Mouse (Mus musculus) limb, embryonic 11.5 days (tissue): Measurements from ENCODE around the gene Fam216b. TPM values are rescaled to one million over a fixed set of nuclear protein-coding genes. Genes with fewer than 3 reads are reported as not detected.

ENCODE experiments used
- ATAC-seq: fragments of 200-750 bp; cut with Nextera tagmentation; 2 replicates; pipeline ENCODE4 v1.8.0; 2017; ENCODE audit warnings: low read depth; ENCODE audit not compliant: insufficient number of reproducible peaks, low FRiP score, low TSS enrichment
- DNase-seq: peaks from one replicate; pipeline ENCODE4 v3.0.0-alpha.2; 2015; ENCODE audit warnings: low spot score
- H3K27ac ChIP-seq: fragments of 300-500 bp; sonication (generic); replicated peaks from 2 replicates; pipeline ENCODE4 v1.5.1; 2014; ENCODE audit warnings: low read depth, mild to moderate bottlenecking, low read length
- H3K27me3 ChIP-seq: fragments of 300-500 bp; sonication (generic); 2 replicates; pipeline ENCODE4 v1.6.1; 2014; ENCODE audit warnings: mild to moderate bottlenecking, low read length, mixed read lengths; ENCODE audit not compliant: control insufficient read depth, insufficient read depth
- H3K36me3 ChIP-seq: fragments of 300-500 bp; sonication (generic); 2 replicates; pipeline ENCODE4 v1.6.1; 2014; ENCODE audit warnings: mild to moderate bottlenecking, low read length, moderate library complexity, mixed read lengths; ENCODE audit not compliant: control insufficient read depth, insufficient read depth
- H3K4me1 ChIP-seq: fragments of 300-500 bp; sonication (generic); 2 replicates; pipeline ENCODE4 v1.6.1; 2014; ENCODE audit warnings: low read length, mixed read lengths; ENCODE audit not compliant: control insufficient read depth, insufficient read depth
- H3K4me2 ChIP-seq: fragments of 300-500 bp; sonication (generic); 2 replicates; pipeline ENCODE4 v1.6.1; 2014; ENCODE audit warnings: low read depth, mild to moderate bottlenecking, moderate library complexity; ENCODE audit not compliant: severe bottlenecking
- H3K4me3 ChIP-seq: fragments of 300-500 bp; sonication (generic); 2 replicates; pipeline ENCODE4 v1.5.1; 2014; ENCODE audit warnings: low read depth, low read length
- H3K9ac ChIP-seq: fragments of 300-500 bp; sonication (generic); 2 replicates; pipeline ENCODE4 v1.6.1; 2014; ENCODE audit warnings: mild to moderate bottlenecking, low read length
- H3K9me3 ChIP-seq: fragments of 300-500 bp; sonication (generic); 2 replicates; pipeline ENCODE4 v1.6.1; 2016; ENCODE audit warnings: low read length; ENCODE audit not compliant: control insufficient read depth
- WGBS: fragments of 180-500 bp; shearing (Covaris S2); extraction: QIAGEN DNeasy Blood & Tissue Kit; methylation state at CpG from one replicate; pipeline ENCODE4 v1.1.7; 2014; 5-methylcytosine and 5-hydroxymethylcytosine counted together
- polyA plus RNA-seq: library from polyadenylated mRNA; unstranded; fragments of >200 nt; fragmentation: Nextera tagmentation; extraction: Ambion mirVana; gene quantifications from 2 replicates; pipeline ENCODE4 v1.2.1, GENCODE M21; 2014

The Fam216b gene
- polyA plus RNA-seq, 1 experiment from 2014 or later = not detected

GRCm38 (mm10) chr14:78110871-78111270 is 22.1 kb upstream of the Fam216b start:
- 95% methylated on average over 3 of the region's 3 CpGs for WGBS
- no peak overlapping the region for H3K4me3 ChIP-seq
- H3K9ac ChIP-seq = no peak overlapping the region
- H3K4me1 ChIP-seq = no peaks in the 10 kb centered on the region
- no peak for DNase-seq
- no peak overlapping the region for H3K4me2 ChIP-seq
- H3K9me3 ChIP-seq = no peaks in the 10 kb centered on the region
- H3K36me3 ChIP-seq = no peaks in the 10 kb centered on the region
- ATAC-seq = no peak
- H3K27me3 ChIP-seq = no peaks in the 10 kb centered on the region
- H3K27ac ChIP-seq = no peak overlapping the region

- Histone ChIP-seq H3K27me3 (no peaks in the 10 kb centered on the region), H3K27ac (no peak overlapping the region), H3K4me2 (no peak overlapping the region), H3K9ac (no peak overlapping the region), H3K9me3 (no peaks in the 10 kb centered on the region), H3K4me1 (no peaks in the 10 kb centered on the region), H3K4me3 (no peak overlapping the region), H3K36me3 (no peaks in the 10 kb centered on the region)
- no peak for ATAC-seq
- WGBS = 65% methylated on average over 4 of the region's 4 CpGs
- no peak for DNase-seq
Observed at GRCm38 (mm10) chr14:78109419-78109818, 20.6 kb upstream of the Fam216b start.

GRCm38 (mm10) chr14:78108388-78108787 is 19.6 kb upstream of the Fam216b start:
- Histone ChIP-seq H3K9ac (no peak overlapping the region), H3K36me3 (no peaks in the 10 kb centered on the region), H3K9me3 (no peaks in the 10 kb centered on the region), H3K27me3 (no peaks in the 10 kb centered on the region), H3K4me1 (no peaks in the 10 kb centered on the region), H3K4me2 (no peak overlapping the region), H3K27ac (no peak overlapping the region), H3K4me3 (no peak overlapping the region)
- no peak for DNase-seq
- no peak for ATAC-seq
- 77% methylated on average over 3 of the region's 3 CpGs for WGBS

- Histone ChIP-seq H3K9me3 (no peaks in the 10 kb centered on the region), H3K4me1 (no peaks in the 10 kb centered on the region), H3K27ac (no peak overlapping the region), H3K36me3 (no peaks in the 10 kb centered on the region), H3K27me3 (no peaks in the 10 kb centered on the region), H3K4me3 (no peak overlapping the region), H3K9ac (no peak overlapping the region), H3K4me2 (no peak overlapping the region)
- 88% methylated on average over 4 of the region's 4 CpGs for WGBS
- DNase-seq = no peak
- ATAC-seq = no peak
Observed at GRCm38 (mm10) chr14:78089591-78089990, 784 bp upstream of the Fam216b start.

GRCm38 (mm10) chr14:78083465-78083864 is 5.3 kb downstream of the Fam216b start:
- Histone ChIP-seq H3K4me3 (no peak overlapping the region), H3K4me1 (no peaks in the 10 kb centered on the region), H3K27ac (no peak overlapping the region), H3K9ac (no peak overlapping the region), H3K9me3 (no peaks in the 10 kb centered on the region), H3K27me3 (no peaks in the 10 kb centered on the region), H3K4me2 (no peak overlapping the region), H3K36me3 (no peaks in the 10 kb centered on the region)
- no peak for DNase-seq
- WGBS = 71% methylated on average over 5 of the region's 5 CpGs
- ATAC-seq = no peak

- H3K9ac ChIP-seq = no peak overlapping the region
- H3K27ac ChIP-seq = no peak overlapping the region
- H3K4me1 ChIP-seq = no peaks in the 10 kb centered on the region
- H3K4me3 ChIP-seq = no peak overlapping the region
- WGBS = 83% methylated on average over 2 of the region's 2 CpGs
- DNase-seq (no peak), ATAC-seq (no peak)
- no peaks in the 10 kb centered on the region for H3K27me3 ChIP-seq
- no peaks in the 10 kb centered on the region for H3K9me3 ChIP-seq
- H3K36me3 ChIP-seq = no peaks in the 10 kb centered on the region
- no peak overlapping the region for H3K4me2 ChIP-seq
Observed at GRCm38 (mm10) chr14:78077508-78077907, 11.3 kb downstream of the Fam216b start.

- Histone ChIP-seq H3K9me3 (no peaks in the 10 kb centered on the region), H3K27ac (no peak overlapping the region), H3K36me3 (no peaks in the 10 kb centered on the region), H3K27me3 (no peaks in the 10 kb centered on the region), H3K4me3 (no peak overlapping the region), H3K9ac (no peak overlapping the region), H3K4me1 (no peaks in the 10 kb centered on the region), H3K4me2 (no peak overlapping the region)
- ATAC-seq = no peak
- no peak for DNase-seq
- WGBS = 90% methylated on average over 9 of the region's 9 CpGs
Observed at GRCm38 (mm10) chr14:78065938-78066710, 22.7 kb downstream of the Fam216b start.

- Histone ChIP-seq H3K4me3 (no peak overlapping the region), H3K9me3 (no peaks in the 10 kb centered on the region), H3K27ac (no peak overlapping the region), H3K27me3 (no peaks in the 10 kb centered on the region), H3K4me1 (no peaks in the 10 kb centered on the region), H3K36me3 (no peaks in the 10 kb centered on the region), H3K9ac (no peak overlapping the region), H3K4me2 (no peak overlapping the region)
- 89% methylated on average over 11 of the region's 11 CpGs for WGBS
- no peak for ATAC-seq
- DNase-seq = no peak
Observed at GRCm38 (mm10) chr14:78062484-78062883, 26.3 kb downstream of the Fam216b start.

GRCm38 (mm10) chr14:78060609-78060951 is 28.2 kb downstream of the Fam216b start:
- Histone ChIP-seq H3K27ac (no peak overlapping the region), H3K4me1 (no peaks in the 10 kb centered on the region), H3K4me2 (no peak overlapping the region), H3K9ac (no peak overlapping the region), H3K4me3 (no peak overlapping the region), H3K27me3 (no peaks in the 10 kb centered on the region), H3K36me3 (no peaks in the 10 kb centered on the region), H3K9me3 (no peaks in the 10 kb centered on the region)
- 57% methylated on average over 6 of the region's 6 CpGs for WGBS
- ATAC-seq (peak; percentile 39; the same call in 1 of the 2 replicates), DNase-seq (peak; percentile 42)
